Mouse (Mus musculus) cerebellum, adult 2 months (tissue): ENCODE measurements around the gene Zzef1. TPM values are rescaled to one million over a fixed set of nuclear protein-coding genes. Genes with fewer than 3 reads are reported as not detected.
"Not testable (repeated sequence)": the region's sequence is repeated elsewhere in the genome, so short reads cannot be mapped to it uniquely, and the experiment has no call there.

Source experiments
- DNase-seq, 2 experiments: peaks; one replicate each; pipeline ENCODE4 v3.0.0; 2021
- H3K27ac ChIP-seq: fragments of 200-500 bp; 2 replicates; pipeline ENCODE4 v1.5.1; 2012; ENCODE audit warnings: low read length, control low read depth, inconsistent platforms; ENCODE audit not compliant: insufficient read depth
- H3K27me3 ChIP-seq: fragments of 200-500 bp; 2 replicates; pipeline ENCODE4 v1.6.1; 2012; ENCODE audit warnings: inconsistent platforms, mild to moderate bottlenecking, low read length, moderate library complexity; ENCODE audit not compliant: control insufficient read depth, insufficient read depth
- H3K4me1 ChIP-seq: fragments of 200-500 bp; 2 replicates; pipeline ENCODE4 v1.6.1; 2011; ENCODE audit warnings: low read length; ENCODE audit not compliant: control insufficient read depth, insufficient read depth
- H3K4me3 ChIP-seq: fragments of 200-500 bp; replicated peaks from 2 replicates; pipeline ENCODE3; 2011; ENCODE audit warnings: mild to moderate bottlenecking, low read depth, low read length, control low read depth; ENCODE audit not compliant: insufficient read depth
- CTCF ChIP-seq: fragments of 200-500 bp; IDR thresholded peaks from 2 replicates; pipeline ENCODE4 v1.5.1; 2011; ENCODE audit warnings: low read depth, mild to moderate bottlenecking, control low read depth, low read length, moderate library complexity, borderline replicate concordance; ENCODE audit not compliant: insufficient read depth
- POLR2A ChIP-seq: fragments of 200-500 bp; IDR thresholded peaks from 2 replicates; pipeline ENCODE4 v1.6.1; 2011; ENCODE audit warnings: low read length, control low read depth, borderline replicate concordance; ENCODE audit not compliant: insufficient read depth
- WGBS: fragments of 180-500 bp; shearing (Covaris S2); methylation state at CpG from one replicate; pipeline ENCODE4 v1.1.7; 2018; 5-methylcytosine and 5-hydroxymethylcytosine counted together
- polyA plus RNA-seq: library from polyadenylated mRNA; depleted of rRNA; stranded (reverse); fragments of >200 nt; gene quantifications from 2 replicates; pipeline ENCODE4 v1.2.3, GENCODE M21; 2012

Gene Zzef1
- polyA plus RNA-seq, 1 experiment, result 35.3 TPM

- 95% methylated on average over 3 of the region's 3 CpGs for WGBS
- no peaks in the 10 kb centered on the region for H3K4me1 ChIP-seq
- TF ChIP-seq CTCF (no peak), POLR2A (no peak)
- H3K4me3 ChIP-seq, result no peak overlapping the region
- no peak overlapping the region for H3K27ac ChIP-seq
- H3K27me3 ChIP-seq, result no peaks in the 10 kb centered on the region
- DNase-seq, result no peak
Observed at GRCm38 (mm10) chr11:72770324-72770723, 25.7 kb upstream of the Zzef1 start.

- TF ChIP-seq CTCF (no peak), POLR2A (no peak)
- no peaks in the 10 kb centered on the region for H3K27me3 ChIP-seq
- no peak overlapping the region for H3K27ac ChIP-seq
- WGBS, result 66% methylated on average over 5 of the region's 5 CpGs
- no peaks in the 10 kb centered on the region for H3K4me1 ChIP-seq
- H3K4me3 ChIP-seq, result no peak overlapping the region
- DNase-seq, result no peak
Observed at GRCm38 (mm10) chr11:72770816-72771215, 25.2 kb upstream of the Zzef1 start.

- no peak for TF ChIP-seq POLR2A
- no peak for TF ChIP-seq CTCF
- Histone ChIP-seq H3K27me3 (no peaks in the 10 kb centered on the region), H3K4me3 (no peak overlapping the region), H3K27ac (no peak overlapping the region), H3K4me1 (no peaks in the 10 kb centered on the region)
- 65% methylated on average over 4 of the region's 4 CpGs for WGBS
- no peak for DNase-seq
Observed at GRCm38 (mm10) chr11:72771461-72771860, 24.6 kb upstream of the Zzef1 start.

- H3K4me3 ChIP-seq, H3K27me3 ChIP-seq, H3K27ac ChIP-seq, H3K4me1 ChIP-seq, DNase-seq: not testable (repeated sequence)
- WGBS, result 50% methylated on average over 1 of the region's 1 CpGs
Observed at GRCm38 (mm10) chr11:72772611-72773010, 23.4 kb upstream of the Zzef1 start.

- Histone ChIP-seq H3K27me3 (no peaks in the 10 kb centered on the region), H3K4me1 (no peaks in the 10 kb centered on the region), H3K4me3 (no peak overlapping the region), H3K27ac (no peak overlapping the region)
- no peak for TF ChIP-seq CTCF
- no peak for DNase-seq
Observed at GRCm38 (mm10) chr11:72778957-72779356, 17.1 kb upstream of the Zzef1 start.

- H3K27me3 ChIP-seq, result no peaks in the 10 kb centered on the region
Observed at GRCm38 (mm10) chr11:72782103-72782502, 13.9 kb upstream of the Zzef1 start.

GRCm38 (mm10) chr11:72782503-72782902, 13.5 kb upstream of the Zzef1 start:
- no peak for TF ChIP-seq CTCF
- TF ChIP-seq POLR2A, result no peak
- WGBS, result 88% methylated on average over 3 of the region's 3 CpGs
- H3K4me1 ChIP-seq, result no peaks in the 10 kb centered on the region

More at GRCm38 (mm10) chr11:72782103-72782502, 13.9 kb upstream of the Zzef1 start:
- Histone ChIP-seq H3K27ac (no peak overlapping the region), H3K4me1 (no peaks in the 10 kb centered on the region), H3K4me3 (no peak overlapping the region)
- no peak for DNase-seq
- TF ChIP-seq CTCF, result no peak
- no peak for TF ChIP-seq POLR2A
- WGBS, result 74% methylated on average over 2 of the region's 2 CpGs

GRCm38 (mm10) chr11:72792033-72792432, 4.0 kb upstream of the Zzef1 start:
- Histone ChIP-seq H3K27me3 (no peaks in the 10 kb centered on the region), H3K4me1 (no peaks in the 10 kb centered on the region), H3K27ac (no peak overlapping the region), H3K4me3 (no peak overlapping the region)
- DNase-seq, result no peak
- no peak for TF ChIP-seq POLR2A
- no peak for TF ChIP-seq CTCF

More at GRCm38 (mm10) chr11:72782503-72782902, 13.5 kb upstream of the Zzef1 start:
- H3K27ac ChIP-seq, result no peak overlapping the region
- no peak overlapping the region for H3K4me3 ChIP-seq
- DNase-seq, result no peak
- no peaks in the 10 kb centered on the region for H3K27me3 ChIP-seq

GRCm38 (mm10) chr11:72795149-72795454, 924 bp upstream of the Zzef1 start:
- Histone ChIP-seq H3K27ac (peak overlapping the region; percentile 52), H3K4me3 (peak overlapping the region; percentile 62), H3K4me1 (no peaks in the 10 kb centered on the region), H3K27me3 (no peaks in the 10 kb centered on the region)
- 14% methylated on average over 14 of the region's 14 CpGs for WGBS
- DNase-seq, result no peak
- no peak for TF ChIP-seq POLR2A
- TF ChIP-seq CTCF, result no peak
